Mouse (Mus musculus): Measurements from ENCODE around the gene Echdc2.

Echdc2 gene

GRCm38 (mm10) chr4:108204629-108205028, 39.4 kb downstream of the Echdc2 start:
- DNase-seq: no peak

- DNase-seq: no peak
Observed at GRCm38 (mm10) chr4:108213023-108213422, 47.8 kb downstream of the Echdc2 start.

GRCm38 (mm10) chr4:108217332-108218179, 52.3 kb downstream of the Echdc2 start, which contains the start of gene Zyg11a:
Gene Zyg11a (minus strand): TSS chr4:108218048.
- DNase-seq: peak; percentile 14

GRCm38 (mm10) chr4:108219019-108219418, 53.8 kb downstream of the Echdc2 start:
- DNase-seq: peak; percentile 6

- DNase-seq: no peak
Observed at GRCm38 (mm10) chr4:108222507-108222906, 57.3 kb downstream of the Echdc2 start.

GRCm38 (mm10) chr4:108225341-108225872, 60.2 kb downstream of the Echdc2 start:
- peak; percentile 6 for DNase-seq
